Mouse (Mus musculus) heart, postnatal 0 days (tissue): ENCODE measurements at regions not wholly inside any gene's neighbourhood (a gene's known extent, or its start where the extent isn't known, plus 50 kb on each side); places are given as distances from the start of the nearest gene placed in this dataset.
"Not testable (repeated sequence)": the region's sequence is repeated elsewhere in the genome, so short reads cannot be mapped to it uniquely, and the experiment has no call there.

Experiments
- ATAC-seq: fragments of 200-750 bp; cut with Nextera tagmentation; 2 replicates; pipeline ENCODE4 v1.8.0; 2017; ENCODE audit warnings: low read depth, moderate number of reproducible peaks, moderate library complexity; ENCODE audit not compliant: insufficient read depth
- DNase-seq: peaks from one replicate; pipeline ENCODE4 v3.0.0-alpha.2; 2016; ENCODE audit warnings: low spot score
- H3K27ac ChIP-seq: fragments of 300-500 bp; sonication (generic); 2 replicates; pipeline ENCODE4 v1.5.1; 2014; ENCODE audit warnings: low read depth, mild to moderate bottlenecking
- H3K27me3 ChIP-seq: fragments of 300-500 bp; sonication (generic); 2 replicates; pipeline ENCODE4 v1.6.1; 2014; ENCODE audit warnings: low read length, mixed read lengths; ENCODE audit not compliant: control insufficient read depth, insufficient read depth
- H3K36me3 ChIP-seq: fragments of 300-500 bp; sonication (generic); replicated peaks from 2 replicates; pipeline ENCODE4 v1.6.1; 2014; ENCODE audit warnings: low read length, mixed read lengths; ENCODE audit not compliant: control insufficient read depth, insufficient read depth
- H3K4me1 ChIP-seq: fragments of 300-500 bp; sonication (generic); 2 replicates; pipeline ENCODE4 v1.6.1; 2014; ENCODE audit warnings: antibody characterized with exemption; ENCODE audit not compliant: control insufficient read depth, insufficient read depth
- H3K4me2 ChIP-seq: fragments of 300-500 bp; sonication (generic); 2 replicates; pipeline ENCODE4 v1.6.1; 2014; ENCODE audit warnings: low read depth, mild to moderate bottlenecking, low read length, moderate library complexity
- H3K4me3 ChIP-seq: fragments of 300-500 bp; sonication (generic); 2 replicates; pipeline ENCODE4 v1.5.1; 2014; ENCODE audit warnings: low read depth, low read length
- H3K9ac ChIP-seq: fragments of 300-500 bp; sonication (generic); replicated peaks from 2 replicates; pipeline ENCODE4 v1.6.1; 2014; ENCODE audit warnings: low read depth, low read length, mixed read lengths
- H3K9me3 ChIP-seq: fragments of 300-500 bp; sonication (generic); replicated peaks from 2 replicates; pipeline ENCODE4 v1.6.1; 2016; ENCODE audit warnings: low read length; ENCODE audit not compliant: control insufficient read depth
- CTCF ChIP-seq: IDR thresholded peaks from 2 replicates; pipeline ENCODE4 v1.5.1; 2016; ENCODE audit warnings: antibody characterized with exemption, control low read depth, low read depth
- EP300 ChIP-seq: IDR thresholded peaks from 2 replicates; pipeline ENCODE4 v1.6.1; 2016; ENCODE audit warnings: antibody characterized with exemption, low read depth
- whole genome bisulfite sequencing: fragments of 180-500 bp; shearing (Covaris S2); extraction: QIAGEN DNeasy Blood & Tissue Kit; methylation state at CpG from one replicate; pipeline ENCODE4 v1.1.7; 2014; 5-methylcytosine and 5-hydroxymethylcytosine counted together

DNA sequence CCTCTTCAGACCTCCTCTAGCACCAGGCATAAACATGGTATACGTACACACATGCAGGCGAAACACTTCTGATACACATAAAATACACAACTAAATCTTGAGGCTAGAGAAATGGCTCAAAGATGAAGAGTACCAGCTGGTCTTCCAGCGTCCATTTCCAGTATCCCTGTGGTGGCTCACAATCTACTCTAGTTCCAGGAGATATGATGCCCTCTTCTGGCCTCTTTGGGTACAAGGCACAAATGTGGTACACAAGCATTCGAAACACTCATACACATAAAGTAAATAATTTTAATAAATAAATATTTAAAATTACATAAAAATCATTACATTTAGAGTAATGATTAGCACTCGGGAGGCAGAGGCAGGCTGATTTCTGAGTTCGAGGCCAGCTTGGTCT, 50.7 kb upstream of the Rabgap1l start:
- Histone ChIP-seq H3K9ac (no peak overlapping the region), H3K4me3 (no peak overlapping the region), H3K27me3 (no peaks in the 10 kb centered on the region), H3K27ac (no peak overlapping the region), H3K9me3 (no peaks in the 10 kb centered on the region), H3K4me2 (no peak overlapping the region), H3K4me1 (0 out of 2 replicates have a peak, but pooled peaks cover 4% of the 10 kb centered on the region), H3K36me3 (no peaks in the 10 kb centered on the region)
- ATAC-seq (no peak), DNase-seq (no peak)
- WGBS, result 90% methylated on average over 6 of the region's 6 CpGs
- TF ChIP-seq EP300 (no peak), CTCF (peak; percentile 20; the same call in 1 of the 2 replicates)

DNA sequence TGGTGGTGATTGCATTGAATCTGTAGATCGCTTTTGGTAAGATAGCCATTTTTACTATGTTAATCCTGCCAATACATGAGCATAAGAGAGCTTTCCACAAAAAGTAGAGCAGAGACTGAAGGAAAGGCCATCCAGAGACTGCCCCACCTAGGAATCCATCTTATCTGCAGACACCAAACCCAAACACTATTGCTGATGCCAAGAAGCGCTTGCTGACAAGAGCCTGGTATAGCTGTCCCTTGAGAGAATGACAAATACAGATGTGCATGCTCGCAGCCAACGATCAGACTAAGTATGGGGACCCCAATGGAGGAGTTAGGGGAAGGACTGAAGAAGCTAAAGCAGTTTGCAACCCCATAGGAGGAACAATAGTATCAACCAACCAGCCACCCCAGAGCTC, 51.7 kb upstream of the Rabgap1l start:
- ATAC-seq, H3K27ac ChIP-seq, H3K36me3 ChIP-seq, H3K4me3 ChIP-seq, H3K9ac ChIP-seq, DNase-seq, H3K9me3 ChIP-seq, H3K4me1 ChIP-seq, H3K4me2 ChIP-seq, H3K27me3 ChIP-seq: not testable (repeated sequence)
- WGBS, result 74% methylated on average over 4 of the region's 4 CpGs

DNA sequence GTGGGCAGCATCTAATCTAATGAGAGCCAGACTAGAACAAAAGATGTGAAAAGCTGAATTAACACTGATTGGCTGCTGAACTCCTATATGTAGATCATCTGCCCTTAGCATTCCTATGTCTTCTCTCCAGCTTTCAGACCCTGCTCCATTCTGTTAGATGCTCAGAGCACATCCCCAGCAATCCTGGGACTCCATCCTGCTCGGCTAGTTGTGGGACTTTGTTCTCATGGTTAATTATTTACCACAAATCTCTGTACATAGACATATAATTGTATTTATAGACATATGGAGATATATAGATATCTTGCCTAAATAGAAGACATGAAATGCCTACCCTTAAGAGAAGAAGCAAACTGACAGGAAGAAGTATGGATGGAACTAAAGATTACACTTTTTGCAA, 55.5 kb upstream of the Rc3h1 start:
- Histone ChIP-seq H3K36me3 (no peaks in the 10 kb centered on the region), H3K4me2 (no peak overlapping the region), H3K9ac (no peak overlapping the region), H3K27ac (no peak overlapping the region), H3K27me3 (no peaks in the 10 kb centered on the region), H3K4me3 (no peak overlapping the region), H3K9me3 (no peaks in the 10 kb centered on the region), H3K4me1 (no peaks in the 10 kb centered on the region)
- DNase-seq, result no peak
- WGBS, result 58% methylated on average over 1 of the region's 1 CpGs
- no peak for ATAC-seq
- TF ChIP-seq CTCF (no peak), EP300 (no peak)

DNA sequence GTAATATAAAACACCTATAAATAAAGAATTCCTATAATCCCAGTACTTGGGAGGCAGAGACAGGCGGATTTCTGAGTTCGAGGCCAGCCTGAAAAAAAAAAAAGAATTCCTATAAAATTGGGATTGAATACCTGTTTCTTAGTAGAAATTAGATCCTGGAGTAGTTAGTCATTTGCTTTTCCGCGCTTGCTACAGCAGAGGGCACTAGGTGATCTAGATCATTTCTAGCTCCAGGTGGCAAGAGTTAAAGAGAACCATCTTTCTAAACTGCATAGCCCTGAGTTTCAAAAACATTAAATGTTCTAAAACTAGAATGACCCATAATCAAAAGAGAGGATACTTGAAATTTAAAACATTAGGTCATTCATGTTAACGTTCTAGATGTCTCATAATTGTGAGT, 51.8 kb upstream of the Rc3h1 start:
- TF ChIP-seq CTCF (no peak), EP300 (no peak)
- H3K4me2 ChIP-seq, result no peak overlapping the region
- no peak for DNase-seq
- H3K27me3 ChIP-seq, result no peaks in the 10 kb centered on the region
- H3K9ac ChIP-seq, result no peak overlapping the region
- H3K4me1 ChIP-seq, result no peaks in the 10 kb centered on the region
- H3K27ac ChIP-seq, result no peak overlapping the region
- ATAC-seq, result no peak
- 85% methylated on average over 5 of the region's 5 CpGs for WGBS
- H3K36me3 ChIP-seq, result no peaks in the 10 kb centered on the region
- H3K9me3 ChIP-seq, result no peaks in the 10 kb centered on the region
- no peak overlapping the region for H3K4me3 ChIP-seq

DNA sequence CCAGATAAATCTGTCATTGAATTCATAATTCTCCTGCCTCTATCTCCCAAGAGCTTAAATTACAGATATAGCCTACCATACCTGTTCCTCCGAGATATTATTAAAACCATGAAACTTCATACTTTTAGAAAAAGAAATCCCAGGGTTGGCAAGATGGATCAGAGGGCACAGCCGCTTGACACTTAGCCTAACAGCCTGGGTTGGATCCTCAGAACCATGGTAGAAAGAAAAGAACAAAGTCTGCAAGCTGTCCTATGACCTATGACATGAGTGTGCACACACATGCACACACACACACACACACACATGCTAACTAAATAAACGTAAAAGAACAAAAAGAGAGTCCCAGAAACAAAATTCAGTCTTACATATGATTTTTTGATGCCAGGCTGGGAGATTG, 50.8 kb upstream of the Rc3h1 start:
- no peak for TF ChIP-seq CTCF
- no peak for TF ChIP-seq EP300
- H3K4me2 ChIP-seq, result no peak overlapping the region
- H3K9ac ChIP-seq, result no peak overlapping the region
- DNase-seq, result no peak
- no peaks in the 10 kb centered on the region for H3K36me3 ChIP-seq
- ATAC-seq, result no peak
- H3K4me3 ChIP-seq, result no peak overlapping the region
- H3K27ac ChIP-seq, result no peak overlapping the region
- WGBS, result 79% methylated on average over 3 of the region's 3 CpGs
- H3K9me3 ChIP-seq, result no peaks in the 10 kb centered on the region
- no peaks in the 10 kb centered on the region for H3K27me3 ChIP-seq
- no peaks in the 10 kb centered on the region for H3K4me1 ChIP-seq

DNA sequence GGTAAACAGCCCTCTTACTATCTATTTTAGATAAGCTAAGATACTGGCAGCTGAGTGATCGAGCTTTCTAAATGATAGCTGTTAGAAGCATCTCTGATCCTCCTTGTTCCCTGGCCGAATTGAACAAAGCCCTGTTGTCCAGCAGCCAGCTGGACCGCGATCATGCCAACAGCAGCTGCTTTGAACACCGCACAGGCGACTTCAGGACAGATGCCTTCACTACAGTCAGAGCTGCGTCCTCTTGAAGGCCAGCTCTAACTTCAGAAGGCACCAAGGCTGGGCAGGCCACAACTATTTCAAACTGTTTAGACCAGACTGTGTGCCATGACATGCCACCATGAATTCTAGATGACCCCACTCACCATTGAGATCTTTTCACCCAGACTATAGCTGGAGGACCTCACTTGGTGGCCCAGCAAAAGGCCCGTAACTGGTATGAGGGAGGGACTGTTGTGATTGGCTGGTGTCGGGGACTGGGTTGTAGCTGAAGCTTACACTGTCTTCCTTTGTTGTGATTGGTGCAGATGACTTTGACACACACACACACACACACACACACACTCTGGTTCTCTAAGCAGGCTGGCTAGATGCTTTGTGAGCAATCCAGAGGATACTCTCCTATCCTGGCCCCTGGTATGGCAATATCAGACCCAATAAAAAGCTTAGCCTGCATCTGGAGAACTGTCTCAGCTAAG, 50.1 kb upstream of the Rc3h1 start:
- DNase-seq (no peak), ATAC-seq (no peak)
- Histone ChIP-seq H3K4me3 (no peak overlapping the region), H3K9ac (no peak overlapping the region), H3K36me3 (no peaks in the 10 kb centered on the region), H3K4me1 (no peaks in the 10 kb centered on the region), H3K27ac (no peak overlapping the region), H3K9me3 (no peaks in the 10 kb centered on the region), H3K27me3 (no peaks in the 10 kb centered on the region), H3K4me2 (no peak overlapping the region)
- no peak for TF ChIP-seq CTCF
- no peak for TF ChIP-seq EP300
- whole genome bisulfite sequencing, result 58% methylated on average over 9 of the region's 9 CpGs
